Mouse (Mus musculus) brown adipose tissue, adult 24 weeks (tissue): Measurements from ENCODE around the gene Cdc34. TPM values are rescaled to one million over a fixed set of nuclear protein-coding genes. Genes with fewer than 3 reads are reported as not detected.
A peak's percentile ranks its signal among the peaks of the same experiment; 100 is the strongest.

Experiments
- H3K27ac ChIP-seq: fragments of 200-500 bp; replicated peaks from 2 replicates; pipeline ENCODE4 v1.5.1; 2012; ENCODE audit warnings: low read depth, mild to moderate bottlenecking, low read length
- H3K4me1 ChIP-seq: fragments of 200-500 bp; 2 replicates; pipeline ENCODE4 v1.6.1; 2012; ENCODE audit warnings: low read length, mixed read lengths; ENCODE audit not compliant: control insufficient read depth, insufficient read depth, insufficient read length
- H3K4me3 ChIP-seq: fragments of 200-500 bp; 2 replicates; pipeline ENCODE4 v1.5.1; 2012; ENCODE audit warnings: low read depth, mild to moderate bottlenecking, low read length, moderate library complexity; ENCODE audit not compliant: insufficient read depth
- polyA plus RNA-seq: library from polyadenylated mRNA; stranded (reverse); fragments of >200 nt; gene quantifications from 2 replicates; pipeline ENCODE4 v1.2.4, GENCODE M21; 2012; ENCODE audit not compliant: missing spikeins, insufficient read depth, insufficient read length

The Cdc34 gene
- polyA plus RNA-seq, 1 experiment = 274 TPM

DNA sequence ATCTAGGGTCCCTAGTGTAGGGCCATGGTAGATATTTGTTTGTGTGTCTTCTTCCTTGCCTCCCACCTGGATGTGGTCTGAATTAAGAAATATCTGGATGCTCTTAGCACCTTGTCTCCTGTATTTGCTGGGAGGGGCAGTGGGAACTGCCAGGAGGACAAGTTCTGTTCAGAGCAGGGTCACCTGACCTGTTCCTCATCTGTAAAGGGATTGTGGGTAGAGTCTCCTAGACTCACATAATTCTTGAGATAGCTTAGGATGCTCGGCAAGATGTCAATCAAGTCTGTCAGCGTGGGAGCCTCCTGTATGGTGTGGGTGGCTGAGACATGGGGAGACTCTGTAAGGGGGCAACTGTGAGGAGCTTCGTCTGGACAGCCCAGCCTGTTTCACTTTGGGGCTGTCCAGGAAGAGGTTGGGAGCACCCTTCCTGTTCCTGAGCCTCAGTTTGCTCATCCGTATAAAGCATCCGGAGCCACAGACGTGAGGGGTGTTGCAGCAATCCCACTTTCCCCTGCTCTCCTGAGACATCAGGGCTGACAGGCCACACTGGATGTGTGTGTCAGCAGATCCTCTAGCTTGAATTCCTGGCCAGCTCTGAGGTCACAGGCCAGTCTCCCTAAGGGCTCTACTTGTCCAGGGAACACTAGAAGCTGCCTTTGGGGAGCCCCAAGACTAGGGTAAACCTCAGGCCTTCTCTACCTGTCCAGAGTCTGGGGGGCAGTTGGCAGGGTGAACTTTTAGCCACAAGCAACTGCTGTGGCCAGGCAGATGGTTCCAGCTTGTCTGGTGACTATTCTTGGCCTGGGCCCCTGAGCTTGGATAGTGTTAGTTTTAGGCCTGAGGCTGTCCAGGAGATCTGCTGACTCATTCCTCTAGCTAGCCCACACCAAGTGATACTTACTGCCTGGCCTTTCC lies 2.0 kb downstream of the Cdc34 start:
- Histone ChIP-seq H3K4me3 (peak overlapping the region; percentile 94), H3K27ac (peak overlapping the region; percentile 97), H3K4me1 (peaks cover 11% of the 10 kb centered on the region; the same call in 1 of the 2 replicates)

DNA sequence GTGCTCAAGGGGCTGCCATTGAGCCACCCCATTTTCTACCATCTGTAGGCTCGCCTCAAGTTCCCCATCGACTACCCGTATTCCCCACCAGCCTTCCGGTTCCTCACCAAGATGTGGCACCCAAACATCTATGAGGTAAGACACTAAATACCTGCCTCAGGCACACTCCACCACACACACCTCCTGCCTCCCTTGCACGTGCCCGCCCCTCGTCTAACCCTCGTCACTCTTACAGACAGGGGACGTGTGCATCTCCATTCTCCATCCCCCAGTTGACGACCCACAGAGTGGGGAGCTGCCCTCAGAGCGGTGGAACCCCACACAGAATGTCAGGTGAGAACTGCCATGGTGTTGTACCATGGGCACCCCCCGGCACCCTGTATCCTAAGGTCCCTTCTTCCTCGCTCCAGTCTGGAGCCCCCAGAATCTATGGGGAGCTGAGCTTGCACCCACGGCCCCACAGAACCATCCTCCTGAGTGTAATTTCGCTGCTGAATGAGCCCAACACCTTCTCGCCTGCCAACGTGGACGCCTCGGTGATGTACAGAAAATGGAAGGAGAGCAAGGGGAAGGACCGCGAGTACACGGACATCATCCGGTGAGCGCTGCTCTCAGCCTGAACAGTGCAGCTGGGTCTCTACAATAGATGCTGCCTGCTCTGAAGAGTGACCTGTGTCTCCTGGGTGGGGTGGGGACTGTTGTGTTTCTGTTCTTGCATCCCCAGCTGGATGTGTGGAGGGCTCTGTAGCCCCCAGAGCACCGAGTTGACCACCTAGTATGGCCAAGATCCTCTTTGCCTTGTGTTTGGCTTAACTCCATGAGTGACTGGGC lies 3.0 kb downstream of the Cdc34 start:
- Histone ChIP-seq H3K4me1 (peaks cover 11% of the 10 kb centered on the region; the same call in 1 of the 2 replicates), H3K27ac (peak overlapping the region; percentile 97), H3K4me3 (no peak overlapping the region)

DNA sequence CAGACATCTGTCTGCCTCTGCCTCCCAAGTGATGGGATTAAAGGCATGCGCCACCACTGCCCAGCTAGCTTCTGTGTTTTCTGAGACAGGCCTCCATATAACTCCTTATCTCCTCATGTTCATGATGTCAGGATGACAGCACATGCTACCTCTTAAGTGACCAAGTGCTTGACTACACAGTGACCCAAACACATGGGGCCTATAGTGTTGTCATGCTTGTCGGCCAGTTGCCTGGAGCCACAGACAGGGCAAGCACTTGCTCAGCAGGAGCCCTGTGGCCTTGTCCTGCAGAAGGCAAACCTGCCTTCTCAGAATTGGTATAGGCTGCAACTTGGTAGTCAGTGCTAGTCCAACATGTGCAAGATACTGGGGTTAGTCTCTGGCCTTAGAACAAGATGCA lies 4.2 kb downstream of the Cdc34 start:
- Histone ChIP-seq H3K27ac (no peak overlapping the region), H3K4me3 (no peak overlapping the region), H3K4me1 (peaks cover 8% of the 10 kb centered on the region; the same call in 1 of the 2 replicates)

DNA sequence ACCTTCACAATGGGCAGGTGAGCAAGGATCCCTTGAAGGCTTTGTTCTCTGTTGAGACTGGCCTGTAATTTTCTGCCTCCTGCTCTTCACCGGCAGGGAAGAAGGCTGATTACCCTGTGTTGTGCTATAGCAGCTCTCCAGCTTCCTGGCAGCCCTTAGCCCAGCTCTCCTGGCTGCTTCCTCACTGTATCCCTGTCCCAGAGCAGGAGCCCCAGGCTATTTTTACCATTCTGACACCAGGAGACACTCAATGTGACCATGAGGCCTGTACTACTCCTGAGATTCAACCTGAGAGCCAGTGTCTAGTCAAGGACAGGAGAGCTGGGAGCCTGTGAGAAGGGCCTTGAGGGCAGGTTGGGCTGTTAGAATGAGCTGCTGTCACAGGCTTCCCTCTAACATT lies 4.7 kb downstream of the Cdc34 start:
- H3K4me1 ChIP-seq = peaks cover 8% of the 10 kb centered on the region; the same call in 1 of the 2 replicates
- no peak overlapping the region for H3K4me3 ChIP-seq
- no peak overlapping the region for H3K27ac ChIP-seq

DNA sequence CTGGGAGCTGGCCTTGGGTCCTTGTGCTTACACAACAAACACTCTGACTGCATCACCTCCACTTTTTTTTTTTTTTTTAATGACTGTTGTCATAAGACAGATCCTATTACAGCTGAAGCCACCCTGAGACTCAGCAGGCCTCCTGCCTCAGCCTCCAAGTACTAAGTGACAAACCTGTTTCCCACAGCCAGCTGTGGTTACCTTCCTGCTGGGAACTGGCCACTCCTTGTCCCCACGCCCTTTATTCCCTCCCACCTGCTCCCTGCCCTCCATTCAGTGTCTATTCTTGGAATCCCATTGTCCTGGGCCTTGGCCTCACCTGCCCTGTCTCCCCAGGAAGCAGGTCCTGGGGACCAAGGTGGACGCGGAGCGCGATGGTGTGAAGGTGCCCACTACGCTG lies 5.5 kb downstream of the Cdc34 start:
- H3K4me3 ChIP-seq = no peak overlapping the region
- H3K27ac ChIP-seq = no peak overlapping the region
- H3K4me1 ChIP-seq = peaks cover 8% of the 10 kb centered on the region; the same call in 1 of the 2 replicates

DNA sequence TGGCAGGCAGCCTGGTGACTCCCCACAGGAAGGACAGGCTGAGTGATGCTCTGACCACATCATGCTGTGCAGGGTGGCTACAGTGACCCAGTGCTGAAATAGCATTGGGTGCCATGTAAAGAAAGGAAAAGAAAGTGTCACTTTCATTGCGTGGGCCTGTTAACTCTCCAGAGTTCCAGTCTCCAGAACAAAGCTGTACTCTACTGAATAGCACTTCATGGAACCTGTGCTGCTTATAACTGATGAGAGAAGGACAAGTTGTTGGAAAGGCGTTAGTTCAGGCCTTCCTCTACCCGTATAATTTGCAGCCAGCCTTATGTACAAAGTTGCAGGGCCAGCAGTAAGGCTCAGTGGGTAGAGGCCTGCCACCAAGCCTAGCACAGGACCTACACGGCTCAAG lies 6.7 kb downstream of the Cdc34 start, which contains the start of gene Gzmm:
Gene Gzmm, plus strand, starts transcription at position 301 of the 400 bp plus-strand sequence.
- Histone ChIP-seq H3K4me3 (no peak within 1 kb of the TSS), H3K27ac (no peak within 1 kb of the TSS), H3K4me1 (peaks cover 7% of the 10 kb centered on the region; the same call in 1 of the 2 replicates)

DNA sequence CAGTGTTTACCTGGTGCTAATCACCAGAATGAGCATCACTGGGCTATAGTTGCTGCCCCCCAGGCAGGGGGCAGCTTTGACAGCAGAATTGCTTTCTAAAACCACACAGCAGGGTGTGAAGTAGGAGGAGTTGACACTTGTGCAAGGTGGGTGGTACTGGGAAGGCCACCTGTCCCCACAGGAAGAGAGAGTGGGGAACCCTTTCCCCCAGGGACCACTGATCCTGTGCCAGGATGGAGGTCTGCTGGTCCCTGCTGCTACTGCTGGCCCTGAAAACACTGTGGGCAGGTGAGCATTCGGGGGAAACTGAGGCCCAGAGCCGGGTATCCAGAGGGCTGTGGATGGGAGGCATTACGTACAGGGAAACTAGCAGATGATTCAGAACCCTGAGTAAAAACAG lies 7.2 kb downstream of the Cdc34 start:
- Histone ChIP-seq H3K4me3 (no peak overlapping the region), H3K27ac (no peak overlapping the region), H3K4me1 (peaks cover 4% of the 10 kb centered on the region; the same call in 1 of the 2 replicates)

DNA sequence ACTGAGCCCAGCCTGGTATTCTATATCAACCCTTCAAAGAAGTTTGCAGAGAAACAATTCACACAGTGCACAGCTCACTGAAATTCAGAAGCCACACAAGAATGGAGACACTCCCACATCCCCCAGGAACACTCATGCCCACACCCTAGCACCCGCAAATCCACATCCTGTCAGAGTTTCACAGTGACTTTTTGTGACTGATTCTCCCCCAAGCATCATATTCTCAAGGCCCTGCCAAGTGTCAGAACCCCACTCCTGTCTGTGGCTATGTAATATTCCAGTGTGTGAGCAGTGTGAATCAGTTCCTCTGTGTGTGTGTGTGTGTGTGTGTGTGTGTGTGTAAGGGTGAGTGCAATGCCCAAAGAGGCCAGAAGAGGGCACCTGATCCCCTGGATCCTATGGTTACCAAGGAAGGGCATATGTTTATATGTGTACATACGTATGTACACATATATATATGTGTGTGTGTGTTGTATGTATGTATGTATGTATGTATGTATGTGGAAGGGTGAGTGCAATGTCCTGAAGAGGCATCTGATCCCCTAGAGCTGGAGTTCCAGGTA lies 10.1 kb downstream of the Cdc34 start:
- Histone ChIP-seq H3K4me1 (no peaks in the 10 kb centered on the region), H3K27ac (no peak overlapping the region), H3K4me3 (no peak overlapping the region)

DNA sequence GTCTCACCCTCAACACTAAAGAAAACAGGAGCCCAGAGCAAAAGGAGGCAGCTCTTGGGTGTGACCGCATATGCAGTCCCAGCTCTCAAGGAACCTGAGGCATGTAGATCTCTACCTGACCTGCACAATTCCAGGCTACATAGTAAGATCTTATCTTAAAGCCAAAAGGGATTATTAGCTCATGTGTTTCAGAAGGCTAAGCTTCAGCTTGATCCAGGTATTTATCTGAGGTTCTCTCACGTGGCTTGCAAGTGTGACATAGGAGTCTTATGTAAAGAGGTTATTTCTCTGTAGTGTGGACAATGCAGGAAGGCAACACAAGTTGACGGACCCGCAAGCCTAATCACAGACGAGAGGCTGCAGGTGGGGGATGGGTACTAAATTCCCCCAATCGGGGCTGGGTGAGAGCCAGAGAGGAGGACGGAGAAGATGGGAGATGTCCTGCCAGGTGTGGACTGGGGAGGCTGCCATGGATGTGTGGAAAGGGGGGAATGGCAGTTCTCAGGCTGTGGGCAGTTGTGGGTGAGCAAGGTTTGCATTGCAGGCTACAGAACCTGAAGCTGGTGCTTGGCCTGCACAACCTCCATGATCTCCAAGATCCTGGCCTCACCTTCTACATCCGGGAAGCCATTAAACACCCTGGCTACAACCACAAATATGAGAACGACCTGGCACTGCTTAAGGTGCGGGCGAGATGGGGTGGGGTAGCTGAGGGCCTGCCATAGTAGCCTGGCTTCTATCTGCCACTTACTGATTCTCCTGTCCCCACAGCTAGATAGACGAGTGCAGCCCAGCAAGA lies 11.8 kb downstream of the Cdc34 start:
- Histone ChIP-seq H3K27ac (no peak overlapping the region), H3K4me1 (no peaks in the 10 kb centered on the region), H3K4me3 (no peak overlapping the region)

DNA sequence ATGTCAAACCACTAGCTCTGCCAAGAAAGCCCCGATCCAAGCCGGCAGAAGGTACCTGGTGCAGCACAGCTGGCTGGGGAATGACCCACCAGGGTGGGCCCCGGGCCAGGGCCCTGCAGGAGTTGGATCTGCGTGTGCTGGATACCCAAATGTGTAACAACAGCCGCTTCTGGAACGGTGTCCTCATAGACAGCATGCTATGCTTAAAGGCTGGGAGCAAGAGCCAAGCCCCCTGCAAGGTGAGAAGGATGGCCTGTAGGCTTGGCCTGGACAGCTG lies 12.3 kb downstream of the Cdc34 start:
- Histone ChIP-seq H3K4me3 (no peak overlapping the region), H3K27ac (no peak overlapping the region), H3K4me1 (no peaks in the 10 kb centered on the region)

DNA sequence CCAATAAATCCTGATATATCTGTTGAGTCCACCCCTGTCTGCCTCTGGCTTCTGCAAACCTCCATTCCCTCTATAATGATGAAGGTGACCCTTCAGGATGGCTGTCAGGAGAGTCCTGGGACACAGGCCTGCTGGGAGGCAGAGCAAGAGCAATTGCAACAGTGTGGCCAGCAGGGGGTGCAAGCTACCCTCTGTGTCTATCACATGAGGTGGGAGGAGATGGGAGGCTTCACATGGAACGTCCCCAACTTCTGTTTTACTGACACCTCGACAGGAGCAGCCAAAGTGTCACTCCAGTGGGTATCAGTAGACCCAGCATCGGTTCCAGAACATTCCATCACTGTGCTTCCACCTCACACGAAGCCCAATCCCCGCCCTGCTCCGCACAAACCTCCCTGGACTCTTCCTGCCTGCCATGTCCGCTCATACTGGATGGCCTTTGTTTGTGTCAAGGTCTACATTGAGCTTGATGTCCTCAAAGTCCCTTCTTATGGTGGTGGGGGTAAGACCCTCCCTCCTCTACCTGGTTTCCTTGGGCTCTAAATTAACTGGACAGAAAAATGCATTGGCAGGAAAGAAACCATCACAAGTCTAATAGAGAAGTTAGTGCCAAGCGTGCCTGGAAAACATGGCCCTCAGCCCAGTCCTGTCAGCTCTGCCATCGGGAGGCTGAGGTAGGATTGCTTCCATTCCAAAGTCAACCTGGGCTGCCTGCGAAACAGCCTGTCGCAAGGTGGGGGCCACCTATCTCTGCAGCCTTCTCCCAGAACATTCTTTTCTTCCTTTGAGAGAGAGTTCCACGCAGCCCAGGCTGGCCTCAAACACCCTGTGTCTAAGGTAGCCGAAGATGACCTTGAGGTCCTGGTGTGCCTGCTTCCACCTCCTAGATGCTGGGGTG lies 13.5 kb downstream of the Cdc34 start:
- Histone ChIP-seq H3K4me1 (no peaks in the 10 kb centered on the region), H3K4me3 (no peak overlapping the region), H3K27ac (no peak overlapping the region)

DNA sequence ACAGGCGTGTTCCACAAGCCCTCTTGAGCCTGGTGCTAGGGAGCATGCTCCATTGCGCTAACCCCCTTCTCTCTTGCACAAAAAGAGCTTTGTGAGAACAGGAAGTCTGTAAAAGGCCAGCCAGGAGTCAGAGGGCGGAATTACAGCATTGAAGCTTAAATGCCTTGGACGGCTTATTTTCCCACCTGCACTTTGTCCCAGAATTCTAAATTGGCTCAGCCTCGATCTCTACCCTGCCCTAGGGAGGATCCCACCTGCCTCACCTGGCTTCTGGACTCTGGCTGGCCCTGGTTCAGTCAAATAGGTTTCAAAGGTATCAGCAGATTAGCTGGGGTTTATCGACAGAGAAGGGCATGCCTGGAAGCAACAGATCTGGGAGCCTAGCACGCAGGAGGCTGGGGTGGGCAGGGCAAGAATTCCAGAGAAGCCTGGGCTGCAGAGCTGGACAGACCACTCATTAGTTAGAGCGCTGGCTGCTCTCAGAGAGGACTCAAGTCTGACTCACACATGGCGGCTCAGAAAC lies 14.2 kb downstream of the Cdc34 start:
- Histone ChIP-seq H3K27ac (peak overlapping the region; percentile 36; the same call in 1 of the 2 replicates), H3K4me3 (no peak overlapping the region), H3K4me1 (peaks cover 4% of the 10 kb centered on the region)

DNA sequence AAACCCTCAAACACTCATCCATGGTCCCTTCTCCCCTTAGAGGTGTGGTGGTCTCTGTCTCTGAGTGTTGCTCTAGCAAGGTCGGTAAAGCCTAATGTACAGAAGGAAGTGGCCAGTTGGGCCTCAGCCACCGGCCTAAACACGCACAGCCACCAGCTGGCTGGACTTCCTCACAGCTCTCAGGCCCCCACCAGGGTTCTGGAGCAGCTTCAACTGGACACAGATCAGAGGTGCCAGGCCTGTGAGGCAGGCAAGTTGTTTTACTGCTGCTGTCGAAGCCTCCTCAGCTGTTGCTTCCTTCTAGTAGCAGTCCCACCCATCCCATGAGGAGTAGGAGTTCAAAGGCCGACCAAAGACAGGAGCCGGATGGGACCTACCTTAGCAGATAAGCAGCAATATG lies 15.9 kb downstream of the Cdc34 start:
- Histone ChIP-seq H3K4me1 (peaks cover 6% of the 10 kb centered on the region), H3K4me3 (no peak overlapping the region), H3K27ac (no peak overlapping the region)

DNA sequence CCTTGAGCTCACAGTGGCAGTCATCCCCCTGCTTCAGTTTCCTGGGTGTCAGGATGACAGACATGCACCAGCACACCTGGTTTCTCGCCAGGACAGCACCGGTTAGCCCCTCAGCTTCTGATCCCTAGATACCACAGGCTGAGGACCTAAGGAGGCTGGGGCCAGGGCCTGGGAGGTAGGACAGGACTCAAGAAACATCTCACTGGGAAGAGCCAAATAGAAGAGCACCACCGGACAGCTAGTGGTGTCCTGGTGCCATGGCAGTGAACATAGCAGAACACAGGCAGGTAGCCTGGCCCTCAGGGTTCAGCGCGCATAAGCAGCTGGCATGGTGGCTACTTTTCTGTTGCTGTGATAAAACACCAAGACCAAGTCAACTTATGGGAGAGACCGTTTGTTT lies 16.5 kb downstream of the Cdc34 start:
- Histone ChIP-seq H3K4me1 (peaks cover 6% of the 10 kb centered on the region), H3K27ac (no peak overlapping the region), H3K4me3 (no peak overlapping the region)
